Mouse (Mus musculus) liver, adult 2 months (tissue): Measurements from ENCODE around the gene Dcaf12.

Experiments
- CTCF ChIP-seq: fragments of 200-500 bp; IDR thresholded peaks from 2 replicates; pipeline ENCODE4 v1.5.1; 2011; ENCODE audit warnings: low read depth, low read length, control low read depth
- POLR2A ChIP-seq: fragments of 200-500 bp; IDR thresholded peaks from 2 replicates; pipeline ENCODE4 v1.6.1; 2011; ENCODE audit warnings: low read length, control low read depth; ENCODE audit not compliant: insufficient read depth; ENCODE audit errors: extremely low read depth

DNA sequence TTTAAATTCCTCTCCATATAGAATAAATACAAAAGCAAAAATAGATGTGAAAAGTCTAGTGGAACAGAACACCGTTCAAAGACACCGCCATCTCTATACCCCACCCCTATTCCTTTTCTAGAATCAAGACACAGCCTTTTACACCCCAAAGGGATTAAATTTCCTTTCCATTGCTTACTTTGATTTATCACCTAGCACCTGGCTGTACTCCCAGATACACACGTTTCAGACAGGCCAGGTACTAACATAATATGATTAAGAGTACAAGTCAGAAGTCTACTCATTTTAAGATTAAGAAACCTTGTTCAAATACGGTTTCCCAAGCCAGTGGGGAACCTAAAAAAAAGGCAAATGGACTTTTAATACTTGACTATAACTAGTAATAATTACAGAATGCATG, 48.3 kb downstream of the Dcaf12 start:
- TF ChIP-seq CTCF (no peak), POLR2A (no peak)
